Mouse (Mus musculus): ENCODE results near the gene Catsper2.

DNA sequence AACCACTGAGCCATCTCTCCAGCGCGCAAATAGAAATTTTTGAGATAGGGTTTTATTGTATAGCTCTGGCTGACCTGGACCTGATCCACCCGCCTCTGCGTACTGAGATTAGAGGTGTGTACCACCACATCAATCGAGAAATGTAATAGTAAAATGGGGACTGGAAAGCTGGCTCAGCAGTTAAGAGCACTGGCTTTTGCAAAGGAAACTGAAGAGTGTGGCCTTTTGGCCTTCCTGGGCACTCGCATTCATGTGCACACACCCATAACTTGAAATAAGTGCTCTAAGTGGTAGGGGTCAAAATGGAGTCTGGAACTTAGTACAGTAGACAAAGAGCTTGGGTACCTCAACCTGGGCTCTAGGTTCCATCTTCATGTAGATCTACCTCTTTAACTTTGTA is 2.8 kb upstream of the Catsper2 start:
- no peak for TF ChIP-seq MEF2A (IDR thresholded peaks at IDR 0.05; ENCODE audit: extremely low read depth, insufficient replicate concordance, low read depth, low read length, poor library complexity, severe bottlenecking)
- TF ChIP-seq CTCF (IDR thresholded peaks at IDR 0.05 in 2 of 3, conservative IDR thresholded peaks at IDR 0.05 in 1 of 3; ENCODE audit: control insufficient read depth in 1 of 3, insufficient read depth in 1 of 3, low read depth in 2 of 3, low read length in 3 of 3, poor library complexity in 1 of 3, severe bottlenecking in 1 of 3) = no peak
- no peak for TF ChIP-seq POLR2A (IDR thresholded peaks at IDR 0.05; ENCODE audit: control insufficient read depth in 1 of 2, insufficient read depth in 1 of 2, low read depth in 1 of 2, low read length in 2 of 2, poor library complexity in 1 of 2)
- no peak for TF ChIP-seq MYC (IDR thresholded peaks at IDR 0.05; ENCODE audit: low read depth, low read length)
- no peak for TF ChIP-seq POLR2AphosphoS5 (IDR thresholded peaks at IDR 0.05; ENCODE audit: borderline replicate concordance, low read depth, low read length)
- TF ChIP-seq ZNF384 (IDR thresholded peaks at IDR 0.05; ENCODE audit: low read depth, low read length) = no peak
- no peak for TF ChIP-seq MAZ (IDR thresholded peaks at IDR 0.05; ENCODE audit: low read depth, low read length)
- no peak for TF ChIP-seq EP300 (IDR thresholded peaks at IDR 0.05; ENCODE audit: low read depth in 1 of 2, low read length in 2 of 2)
- no peak for TF ChIP-seq TCF12 (IDR thresholded peaks at IDR 0.05; ENCODE audit: low read depth, low read length)
